Mouse (Mus musculus) heart, postnatal 14 days (tissue): ENCODE measurements around the gene Serpinb6e. TPM values are rescaled to one million over a fixed set of nuclear protein-coding genes. Genes with fewer than 3 reads are reported as not detected.

Experiments used
- DNase-seq, 2 experiments: peaks; one replicate each; pipeline ENCODE4 v3.0.0; 2021 to 2022
- intact Hi-C: fragments of 180-260 bp; cut with DNase I; formaldehyde crosslinking; loops from one replicate; pipeline ENCODE4 v1.15.1; 2025
- long read RNA-seq, 2 experiments: library from polyadenylated mRNA; stranded (forward); transcript quantifications; one replicate each; pipeline ENCODE4 v2.0.0; 2021
- total RNA-seq, 2 experiments: library from RNA; stranded (reverse); gene quantifications; 2 replicates each; pipeline ENCODE4 v1.2.3; 2021

Serpinb6e gene
- not detected for total RNA-seq
- long read RNA-seq, experiment 1, result 0 reads
- long read RNA-seq, experiment 2, result 0 reads

DNA sequence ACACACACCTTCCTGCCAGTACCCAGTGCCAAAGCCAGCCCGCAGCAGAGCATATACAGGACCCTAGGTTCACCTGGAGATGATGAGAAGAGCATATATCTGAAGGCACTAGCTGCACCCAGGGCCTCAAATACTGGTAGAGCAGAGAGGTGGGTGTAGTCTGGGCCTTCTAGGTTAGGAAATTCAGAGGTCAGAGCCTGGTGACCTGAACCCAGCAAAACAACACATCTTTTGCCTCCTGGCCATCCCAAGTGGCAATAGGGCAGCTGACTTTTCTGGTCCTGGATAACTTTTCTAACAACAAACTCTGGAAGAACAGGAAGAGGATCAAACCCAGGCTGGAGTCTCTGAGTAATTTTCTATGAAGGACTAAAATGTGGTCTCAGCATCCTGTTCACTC lies at the start of gene Serpinb6e:
Gene Serpinb6e (minus strand): TSS at position 101 of the 400 bp plus-strand sequence.
- DNase-seq, result no peak
- intact Hi-C loops, result no loop called here

DNA sequence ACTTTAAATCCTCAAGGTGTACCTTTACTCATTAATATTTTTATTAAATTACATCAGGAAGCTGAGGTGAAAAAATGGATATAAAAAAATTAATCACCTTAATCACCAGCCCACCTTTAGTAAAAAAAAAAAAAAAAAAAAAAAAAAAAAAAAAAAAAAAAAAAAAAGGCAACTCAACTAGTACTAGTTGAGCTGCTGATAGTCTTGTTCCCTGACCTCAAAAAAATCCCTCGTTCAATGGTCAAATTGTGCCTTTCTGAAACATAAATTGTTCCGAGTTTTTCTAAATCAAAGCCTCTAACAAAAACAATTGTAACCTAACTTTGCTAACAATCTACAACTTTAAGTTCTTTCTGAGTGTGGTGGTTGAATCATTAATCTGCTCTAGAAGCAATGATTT lies 12.5 kb downstream of the Serpinb6e start:
- no peak for DNase-seq
- intact Hi-C loops, result no loop called here

DNA sequence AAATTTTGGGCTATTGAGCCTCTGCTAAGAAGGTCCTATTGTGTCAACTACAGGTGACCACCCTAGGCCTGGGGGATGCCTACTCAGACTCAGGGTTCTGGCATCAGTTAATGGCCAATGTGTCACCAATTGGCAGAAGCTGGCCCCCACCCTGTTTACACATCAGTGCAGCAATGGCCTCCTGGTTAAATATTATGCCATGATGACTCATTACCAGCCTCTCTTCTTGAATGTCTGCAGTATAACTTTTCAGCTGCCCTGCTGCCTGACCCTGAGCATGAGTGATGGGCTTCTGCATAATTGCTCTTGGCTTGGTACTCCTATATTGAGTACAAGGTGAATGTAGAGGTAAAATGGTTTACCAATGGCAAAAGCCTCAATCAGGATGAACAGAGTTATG lies 19.8 kb downstream of the Serpinb6e start:
- intact Hi-C loops, result no loop called here

DNA sequence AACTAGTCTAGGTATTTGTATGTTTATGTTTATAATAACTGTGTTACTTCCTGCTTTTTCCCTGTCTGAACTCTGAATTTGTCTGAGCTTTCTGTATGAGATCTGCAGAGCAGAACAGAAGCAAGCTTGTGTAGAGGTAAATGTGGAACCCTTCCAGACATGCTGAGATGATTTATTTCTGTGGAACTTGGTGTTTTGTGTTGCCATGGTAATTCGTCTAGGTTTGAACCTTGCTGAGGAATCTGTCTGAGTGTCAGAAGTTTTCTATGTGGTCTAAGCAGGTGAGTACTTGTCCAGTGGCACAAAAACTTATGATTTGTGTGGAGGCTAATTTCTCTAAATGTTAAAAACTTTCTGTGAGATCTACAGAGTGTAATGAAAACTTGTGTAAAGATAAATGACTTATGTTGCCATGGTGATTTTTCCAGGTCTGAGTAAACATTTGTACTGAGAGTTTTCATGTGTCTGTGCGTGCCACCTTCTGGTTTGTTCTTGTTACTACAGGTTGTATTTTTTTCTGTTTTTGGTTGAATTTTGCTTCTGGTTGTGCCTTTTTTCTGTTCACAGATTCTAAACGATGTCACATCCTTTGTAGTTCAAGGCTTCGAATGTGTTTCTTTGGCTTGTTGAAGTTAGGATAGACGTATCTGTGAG lies 21.6 kb downstream of the Serpinb6e start:
- intact Hi-C loops, result no loop called here
- DNase-seq, result no peak

More for the DNA sequence above, 19.8 kb downstream of the Serpinb6e start:
- DNase-seq, result no peak

Other genes with a start within 250 kb of the Serpinb6e start
- gene Serpinb6d, start 182.0 kb downstream of the Serpinb6e start, total RNA-seq, result not detected
- gene Serpinb6c, start 62.3 kb upstream of the Serpinb6e start, total RNA-seq, result under 1 TPM in 1 of 2 experiments, not detected in 1; 0.22 TPM
- 10 to 100 TPM; 27.4 to 27.7 TPM for gene Nqo2, start 121.3 kb upstream of the Serpinb6e start, total RNA-seq
- gene Ripk1, start 159.0 kb upstream of the Serpinb6e start, total RNA-seq, result 10 to 100 TPM; 10.8 to 11.9 TPM
- gene Serpinb6a, start 159.4 kb upstream of the Serpinb6e start, total RNA-seq, result 100 to 1,000 TPM in 1 of 2 experiments, 10 to 100 TPM in 1; 97.9 to 100 TPM
- 10 to 100 TPM; 34.0 to 34.7 TPM for gene Bphl, start 194.2 kb upstream of the Serpinb6e start, total RNA-seq
- gene Tubb2a, start 234.6 kb upstream of the Serpinb6e start, total RNA-seq, result 10 to 100 TPM; 53.6 to 68.2 TPM